Mouse (Mus musculus) adrenal gland, postnatal 14 days (tissue): ENCODE measurements around the gene Smyd3. TPM values are rescaled to one million over a fixed set of nuclear protein-coding genes. Genes with fewer than 3 reads are reported as not detected.

Experiments
- DNase-seq: peaks from one replicate; pipeline ENCODE4 v3.0.0; 2021; ENCODE audit warnings: mixed read lengths
- total RNA-seq: library from RNA; stranded (reverse); gene quantifications from 2 replicates; pipeline ENCODE4 v1.2.3, GENCODE M21; 2021

Gene Smyd3
- total RNA-seq, 1 experiment from 2014 or later, result 6.5 TPM

DNA sequence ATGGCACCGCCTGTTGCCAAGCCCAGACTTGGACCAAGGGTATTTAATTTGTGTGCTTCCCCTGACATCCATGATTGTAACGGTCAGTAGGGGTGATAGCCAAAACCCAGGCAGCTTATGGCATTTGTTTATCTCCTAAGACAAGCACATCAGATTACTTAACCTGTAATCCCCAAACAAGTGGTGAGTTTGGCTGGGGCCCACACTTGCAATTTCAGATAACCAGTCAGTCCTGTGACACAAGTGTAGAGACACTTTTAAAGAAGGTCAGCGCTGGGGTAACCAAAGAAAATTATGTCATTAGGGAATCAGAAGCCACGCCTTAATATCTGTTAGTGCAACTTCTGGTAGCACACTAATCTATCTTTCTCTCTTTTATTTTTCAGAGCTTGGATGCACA is 456.8 kb downstream of the Smyd3 start:
- no peak for DNase-seq

GRCm38 (mm10) chr1:179060113-179060955 is 457.5 kb downstream of the Smyd3 start:
- DNase-seq, result no peak

DNA sequence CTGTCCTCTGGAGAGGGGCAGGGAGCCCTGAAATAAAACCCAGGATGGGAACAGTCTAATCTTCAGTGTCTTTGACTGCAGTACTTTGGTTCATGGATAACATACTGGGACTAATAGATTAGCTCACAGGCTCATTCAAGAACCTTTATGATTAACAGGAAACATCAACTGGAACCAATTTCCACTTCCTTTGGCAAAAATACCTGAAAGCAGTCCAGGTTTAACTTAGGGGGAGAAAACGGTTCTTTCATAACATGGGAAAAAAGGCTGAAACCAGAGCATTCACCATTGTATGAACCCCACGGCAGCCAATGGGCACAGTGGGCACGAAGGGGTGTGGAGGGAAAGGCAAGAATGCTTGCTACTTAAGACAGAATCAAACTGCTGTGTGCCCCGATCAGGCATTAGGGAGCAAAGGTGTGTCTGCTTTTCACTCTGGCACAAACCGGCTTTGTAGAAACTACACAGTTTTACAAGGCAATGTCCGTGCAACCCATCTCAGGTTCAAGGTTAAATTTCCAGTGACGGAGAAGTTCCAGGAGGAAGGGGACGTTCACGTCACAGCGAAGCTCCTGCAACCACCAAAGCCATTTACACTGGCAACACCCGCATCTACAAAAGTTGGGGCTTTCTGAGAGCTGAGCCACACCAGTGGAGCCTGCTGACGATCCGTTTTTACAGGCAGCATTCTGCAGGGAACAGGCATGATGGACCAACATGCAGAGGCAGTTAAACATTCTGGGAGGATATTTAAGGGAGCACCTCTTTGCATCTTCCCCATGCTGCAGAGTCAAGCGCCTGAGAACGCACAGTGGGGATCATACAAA is 458.3 kb downstream of the Smyd3 start:
- no peak for DNase-seq

- DNase-seq, result no peak
Measured at GRCm38 (mm10) chr1:179058675-179059074, 459.2 kb downstream of the Smyd3 start.

DNA sequence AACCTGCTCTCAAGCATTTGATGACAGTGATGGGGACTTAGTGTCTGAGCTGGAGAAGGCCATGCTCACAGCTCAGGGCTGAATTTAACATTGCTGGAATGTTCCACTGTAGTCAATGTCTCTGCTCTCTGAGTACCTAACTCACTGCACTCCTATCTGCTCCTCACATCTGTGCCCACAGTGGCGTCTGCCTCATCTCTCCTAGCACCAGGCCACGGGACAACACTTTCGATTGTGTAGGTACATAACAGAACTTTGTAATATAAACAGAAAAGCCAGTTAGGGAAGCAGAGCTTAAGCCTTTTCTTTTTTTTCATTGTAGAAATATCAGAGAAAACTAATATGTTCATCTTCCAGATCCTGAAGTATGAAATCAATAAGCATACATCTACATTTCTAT is 462.1 kb downstream of the Smyd3 start:
- no peak for DNase-seq

- DNase-seq, result no peak
Measured at GRCm38 (mm10) chr1:179054385-179055116, 463.3 kb downstream of the Smyd3 start.

DNA sequence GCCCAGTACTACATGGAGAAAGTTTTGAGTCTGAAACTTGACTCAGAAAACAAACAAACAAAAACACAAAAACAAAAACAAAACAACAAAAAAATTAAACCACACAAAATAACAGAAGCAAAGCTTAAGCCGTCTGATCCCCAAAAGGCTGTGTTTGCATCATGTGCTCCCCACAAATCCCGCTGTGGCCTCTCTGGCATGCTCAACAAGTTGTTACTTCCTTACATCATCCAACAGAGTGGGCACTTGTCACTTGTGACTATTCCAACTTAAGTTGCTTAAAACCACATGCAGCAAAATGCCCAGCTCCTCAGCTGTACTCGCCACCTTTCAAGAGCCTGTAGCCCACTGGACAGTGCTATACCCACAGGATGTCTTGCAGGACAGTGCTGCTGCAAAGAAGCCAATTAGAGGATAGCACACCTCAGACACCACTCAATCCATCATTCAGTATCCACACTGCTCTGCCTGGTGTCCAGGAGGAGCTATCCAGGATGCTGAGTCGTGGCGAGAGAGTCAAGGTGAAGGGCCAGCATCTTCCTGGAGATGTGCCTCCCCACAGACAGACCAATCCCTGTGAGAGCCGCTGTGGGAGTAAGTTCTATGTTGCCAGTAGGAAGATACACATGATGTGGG is 465.2 kb downstream of the Smyd3 start:
- DNase-seq, result no peak

GRCm38 (mm10) chr1:179047931-179048596 is 469.8 kb downstream of the Smyd3 start:
- no peak for DNase-seq

- peak; percentile 20 for DNase-seq
Measured at GRCm38 (mm10) chr1:179045856-179046714, 471.8 kb downstream of the Smyd3 start.

- no peak for DNase-seq
Measured at GRCm38 (mm10) chr1:179044165-179044564, 473.7 kb downstream of the Smyd3 start.

DNA sequence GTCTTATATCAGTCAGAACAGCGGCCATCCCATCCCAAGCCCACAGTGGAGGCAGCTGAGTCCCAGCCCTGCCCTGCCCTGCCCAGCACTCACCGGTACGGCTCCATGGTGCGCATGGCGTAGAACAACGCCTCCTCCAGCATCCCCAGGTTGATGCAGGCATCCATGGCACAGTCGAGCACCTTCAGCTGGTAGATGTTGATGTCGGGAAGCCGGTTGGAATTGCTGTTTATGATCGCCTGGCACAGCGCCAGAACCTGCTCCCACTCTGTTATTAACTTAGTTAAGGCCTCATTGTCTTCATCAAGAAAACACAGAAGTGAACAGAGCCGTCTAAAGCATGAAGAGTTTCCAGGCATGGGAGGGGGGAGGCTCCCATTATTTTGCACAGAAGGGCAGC is 474.2 kb downstream of the Smyd3 start:
- DNase-seq, result no peak

DNA sequence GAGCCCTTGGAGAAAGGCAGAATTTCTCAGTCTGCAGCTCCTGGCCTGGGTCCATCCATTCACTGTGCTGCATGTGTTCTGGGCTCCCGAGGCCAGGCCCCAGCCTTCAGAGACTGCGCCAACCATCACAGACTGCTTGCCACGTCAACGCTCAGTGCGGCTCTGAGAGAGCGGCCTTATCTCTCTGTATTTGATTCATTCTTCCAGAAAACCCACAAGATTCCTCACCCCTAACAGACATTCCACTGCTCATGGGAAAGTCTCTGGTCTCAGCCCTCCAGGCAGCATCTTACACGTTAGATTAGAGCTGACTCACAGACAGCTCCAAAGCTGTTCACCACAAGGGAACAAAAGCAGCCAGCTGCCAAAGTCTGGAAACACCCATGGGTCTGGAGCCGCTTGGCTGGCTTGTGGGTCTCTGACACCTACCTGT is 475.9 kb downstream of the Smyd3 start:
- DNase-seq, result peak; percentile 82

GRCm38 (mm10) chr1:179041231-179041904 is 476.5 kb downstream of the Smyd3 start:
- peak; percentile 41 for DNase-seq

DNA sequence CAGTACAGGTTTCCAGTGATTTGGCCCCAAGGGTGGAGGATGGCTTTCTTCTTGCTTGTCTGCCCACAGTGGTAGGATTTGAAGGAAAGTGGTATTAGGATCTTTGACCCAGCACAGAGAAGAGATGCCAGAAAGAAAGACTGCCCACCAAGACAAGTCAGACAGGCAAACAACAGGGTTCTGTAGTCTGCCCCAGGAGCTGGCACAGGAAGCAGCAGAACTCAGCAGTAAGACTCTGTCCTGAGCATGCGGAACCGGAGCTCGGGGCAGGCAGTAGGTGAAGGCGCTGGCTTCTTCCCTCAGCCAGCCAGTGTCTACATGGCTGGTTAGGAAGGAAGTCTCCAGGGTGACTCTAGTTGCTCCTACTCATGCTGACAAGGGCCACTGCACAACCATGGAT is 479.0 kb downstream of the Smyd3 start:
- no peak for DNase-seq

- no peak for DNase-seq
Measured at GRCm38 (mm10) chr1:179032947-179033346, 484.9 kb downstream of the Smyd3 start.

DNA sequence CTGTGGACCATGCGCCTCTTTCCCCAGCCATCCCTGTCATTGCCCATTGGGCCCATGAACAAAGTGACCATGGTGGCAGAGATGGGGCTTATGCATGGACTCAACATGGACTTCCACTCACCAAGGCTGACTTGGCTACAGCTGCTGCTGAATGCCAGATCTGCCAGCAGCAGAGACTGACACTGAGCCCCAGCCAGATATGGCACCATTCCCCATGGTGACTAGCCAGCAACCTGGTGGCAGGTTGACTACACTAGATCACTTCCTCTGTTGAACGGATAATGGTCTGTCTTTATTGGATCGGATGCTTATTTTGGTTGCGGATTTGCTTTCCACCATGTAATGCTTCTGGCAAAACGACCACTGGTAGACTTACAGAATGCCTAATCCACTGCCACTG is 486.3 kb downstream of the Smyd3 start:
- DNase-seq, result no peak

GRCm38 (mm10) chr1:179026614-179027013 is 491.2 kb downstream of the Smyd3 start:
- DNase-seq, result no peak

GRCm38 (mm10) chr1:179025169-179025568 is 492.7 kb downstream of the Smyd3 start:
- DNase-seq, result no peak

DNA sequence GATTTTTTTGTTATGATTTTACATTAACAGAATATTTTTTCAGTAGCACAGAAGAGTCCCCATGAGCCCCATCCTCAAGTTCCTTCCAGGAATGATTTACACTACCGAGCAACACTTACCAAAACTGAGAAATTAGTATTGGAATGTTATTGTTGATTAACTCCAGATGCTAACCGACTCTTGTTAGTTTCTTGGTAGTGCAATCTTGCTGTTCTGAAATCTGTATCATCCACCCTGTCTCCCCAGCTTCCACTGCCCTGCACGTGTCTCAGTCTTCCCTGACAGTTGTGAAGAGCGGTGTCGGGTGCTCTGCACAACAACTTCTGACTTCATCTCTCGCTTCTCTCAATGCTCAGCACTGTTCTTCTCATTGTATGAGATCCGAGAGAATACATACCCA is 494.4 kb downstream of the Smyd3 start:
- no peak for DNase-seq

DNA sequence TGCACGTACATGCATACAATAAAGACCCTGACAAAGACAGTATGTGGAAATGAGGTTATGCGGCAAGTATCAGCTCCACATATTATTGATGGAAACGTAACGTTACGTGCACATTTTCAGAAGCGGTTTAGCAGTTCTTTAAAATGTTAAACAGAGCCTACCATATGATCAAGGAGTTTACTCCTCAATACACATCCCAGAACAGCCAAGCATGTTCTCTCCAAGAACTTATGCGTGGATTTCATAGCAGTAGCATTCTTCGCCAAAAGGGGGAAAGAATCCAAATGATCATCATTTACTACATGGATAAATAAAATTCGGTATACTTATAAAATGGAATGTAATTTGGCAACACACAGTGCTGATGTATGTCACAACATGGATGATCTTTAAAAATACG is 500.4 kb downstream of the Smyd3 start:
- no peak for DNase-seq
